Mouse (Mus musculus) testis, adult 2 months (tissue): ENCODE measurements around the gene Bahcc1.

Source experiments
- CTCF ChIP-seq: fragments of 200-500 bp; IDR thresholded peaks from 2 replicates; pipeline ENCODE4 v1.5.1; 2012; ENCODE audit warnings: low read depth, mild to moderate bottlenecking, inconsistent platforms, low read length, moderate library complexity; ENCODE audit not compliant: control insufficient read depth, insufficient read depth, insufficient replicate concordance
- POLR2A ChIP-seq: fragments of 200-500 bp; IDR thresholded peaks from 2 replicates; pipeline ENCODE4 v1.6.1; 2012; ENCODE audit warnings: low read depth, mild to moderate bottlenecking, inconsistent platforms, low read length, moderate library complexity; ENCODE audit not compliant: control insufficient read depth

DNA sequence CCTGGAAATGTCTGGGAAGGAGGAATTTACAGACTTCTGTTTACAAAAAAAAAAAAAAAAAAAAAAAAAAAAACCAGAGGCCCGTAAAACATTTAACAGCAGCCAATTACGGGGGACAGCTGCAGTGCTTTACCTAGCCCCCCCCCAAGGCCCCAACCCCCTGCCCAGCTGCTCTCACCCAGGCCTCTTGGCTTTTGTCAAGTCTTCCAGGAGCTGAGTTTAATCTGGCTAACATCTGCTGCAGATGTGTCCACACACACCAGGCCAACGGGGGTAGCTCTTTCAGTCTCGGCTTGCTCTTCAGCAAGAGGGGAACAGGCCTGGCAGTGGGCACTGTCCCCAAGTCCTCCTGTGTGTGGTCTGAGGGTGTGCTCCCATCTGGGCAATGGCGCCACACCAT, 32.7 kb downstream of the Bahcc1 start:
- TF ChIP-seq CTCF (no peak), POLR2A (no peak)
